Mouse (Mus musculus): ENCODE measurements around the gene Ptprq.

Gene Ptprq

DNA sequence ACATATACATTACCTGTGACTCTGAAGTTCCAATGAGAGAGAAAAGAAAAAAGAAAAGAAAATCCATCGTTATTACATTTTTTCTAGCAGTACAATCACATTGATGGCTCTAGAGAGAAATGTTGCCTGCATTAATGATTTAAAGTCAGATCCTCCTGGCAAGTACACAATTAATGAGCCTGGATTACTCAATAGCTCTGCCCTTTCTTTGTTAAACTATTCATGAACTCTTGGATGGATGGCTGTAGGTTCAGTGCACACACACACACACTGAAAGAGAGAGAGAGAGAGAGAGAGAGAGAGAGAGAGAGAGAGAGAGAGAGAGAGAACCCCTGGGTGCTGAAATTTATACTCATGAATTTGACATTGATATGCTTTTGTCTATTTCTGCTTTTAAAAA, at the start of gene Ptprq:
Ptprq (minus strand) TSS at position 246 of the 400 bp plus-strand sequence.
- DNase-seq: no peak

- no peak for DNase-seq
Observed at GRCm38 (mm10) chr10:107759624-107760023, 39.8 kb upstream of the Ptprq start.

DNA sequence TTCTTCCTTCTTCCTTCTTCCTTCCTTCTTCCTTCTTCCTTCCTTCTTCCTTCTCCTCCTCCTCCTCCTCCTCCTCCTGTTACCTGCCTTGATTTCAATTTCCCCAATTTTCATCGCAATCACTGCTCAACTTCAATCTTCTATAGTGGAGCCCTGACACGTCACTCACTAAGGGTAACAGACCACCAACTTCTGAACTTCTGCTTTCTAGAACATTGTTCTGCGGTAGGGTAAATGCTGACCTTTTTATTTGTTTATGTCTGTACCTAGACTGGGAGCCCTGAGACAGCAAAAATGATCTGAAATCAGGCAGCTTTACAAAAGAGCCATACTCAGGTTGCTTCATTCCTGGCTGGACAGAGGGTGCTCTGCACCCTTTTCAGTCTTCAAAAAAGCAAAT, 33.6 kb upstream of the Ptprq start:
- no peak for DNase-seq

- DNase-seq: no peak
Observed at GRCm38 (mm10) chr10:107752351-107753143, 32.7 kb upstream of the Ptprq start.

DNA sequence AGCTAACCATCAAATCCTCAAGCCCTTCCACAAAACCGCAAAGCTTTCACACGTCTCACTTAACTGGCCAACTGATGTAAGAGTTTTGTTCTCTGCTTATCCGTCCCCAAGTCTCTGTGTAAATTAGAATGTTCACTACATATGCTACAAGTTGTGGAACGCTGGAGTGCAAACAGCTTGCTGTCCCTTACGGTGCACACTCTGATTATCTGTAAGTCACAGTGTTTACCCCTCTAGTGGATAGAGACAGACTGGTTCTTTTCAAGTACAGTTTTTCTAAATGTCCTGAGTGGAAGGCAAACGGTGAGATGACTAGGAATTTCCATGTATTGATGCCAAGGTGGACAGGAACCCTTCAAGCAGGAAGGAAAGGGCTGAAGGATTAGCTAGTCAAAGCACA, 32.1 kb upstream of the Ptprq start:
- no peak for DNase-seq

DNA sequence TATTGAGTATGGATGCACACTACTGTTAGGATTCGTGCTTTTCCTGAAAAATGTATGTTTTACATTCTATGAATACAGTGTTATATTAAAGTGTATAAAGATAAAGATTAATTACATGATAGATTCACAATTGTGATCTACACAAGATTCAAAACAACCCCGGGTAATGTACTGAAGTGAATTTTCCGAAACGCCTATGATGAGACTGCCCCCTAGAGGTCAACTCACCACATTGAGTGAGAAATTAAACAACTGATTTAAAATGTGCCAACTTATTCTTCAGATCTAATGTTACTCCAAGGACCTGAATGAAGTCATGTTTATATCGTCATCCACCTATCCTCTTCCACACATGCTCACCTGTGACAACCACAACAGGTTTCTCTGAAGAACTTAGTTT, 27.7 kb upstream of the Ptprq start:
- DNase-seq: peak; percentile 18

- DNase-seq: no peak
Observed at GRCm38 (mm10) chr10:107746717-107747116, 26.9 kb upstream of the Ptprq start.

- DNase-seq: no peak
Observed at GRCm38 (mm10) chr10:107739815-107740214, 20.0 kb upstream of the Ptprq start.

GRCm38 (mm10) chr10:107737743-107738142, 17.9 kb upstream of the Ptprq start:
- no peak for DNase-seq

DNA sequence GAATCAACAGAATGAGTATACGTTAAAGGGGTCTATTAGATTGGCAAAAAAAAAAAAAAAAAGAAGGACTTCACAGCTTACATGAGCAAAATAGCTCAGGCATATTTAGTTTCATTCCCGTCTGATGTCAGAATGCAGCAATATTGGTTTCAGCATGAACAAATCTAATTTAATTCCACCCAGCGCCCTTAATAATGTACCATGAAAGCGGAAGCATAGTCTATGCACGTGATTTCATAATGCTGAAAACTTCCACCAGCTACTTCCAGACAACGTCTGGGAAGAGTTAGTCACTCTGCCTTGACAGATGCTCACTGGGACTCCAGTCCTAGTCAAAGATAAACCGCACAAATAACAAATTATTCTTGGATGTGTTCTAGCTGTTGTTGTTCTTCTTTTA, 15.6 kb upstream of the Ptprq start:
- DNase-seq: no peak

GRCm38 (mm10) chr10:107734327-107734726, 14.5 kb upstream of the Ptprq start:
- DNase-seq: no peak

DNA sequence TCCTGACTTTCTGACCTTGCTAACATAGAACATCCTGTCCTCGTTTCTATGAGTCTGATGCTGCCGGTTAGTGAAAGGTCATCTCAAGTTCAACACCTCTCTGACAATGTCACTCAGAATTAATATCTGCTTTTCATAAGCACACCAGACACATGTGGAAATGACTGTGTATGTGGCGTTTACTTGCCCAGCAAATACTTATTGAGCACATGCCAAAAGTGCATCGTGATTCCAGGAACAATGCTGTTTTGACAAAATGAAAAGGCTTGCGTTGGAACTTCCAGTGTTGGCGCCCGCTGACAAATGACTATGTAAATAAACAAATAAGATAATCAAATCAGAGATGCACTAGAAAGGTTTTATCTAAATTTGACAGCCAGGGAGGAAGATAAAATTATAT, 5.8 kb upstream of the Ptprq start:
- DNase-seq: no peak

DNA sequence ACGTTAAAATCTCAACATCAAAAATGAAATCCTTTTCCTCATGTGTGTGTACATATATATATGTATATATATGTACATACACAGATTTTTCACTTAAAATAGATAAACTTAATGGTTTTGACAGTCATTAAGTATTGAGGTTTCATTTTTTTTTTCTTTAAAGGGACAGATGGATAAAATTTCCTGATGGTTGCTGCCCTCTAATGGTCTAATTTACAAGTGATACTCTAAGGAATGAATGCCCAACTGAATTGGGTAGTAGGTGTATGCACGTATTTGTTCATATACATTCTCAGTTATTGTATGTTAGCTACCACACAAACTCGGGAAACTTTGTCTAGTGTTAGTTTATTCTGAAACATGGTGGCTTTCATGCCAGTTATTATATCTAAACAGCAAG, 15.4 kb downstream of the Ptprq start:
- DNase-seq: peak; percentile 10

GRCm38 (mm10) chr10:107700944-107701343, 18.9 kb downstream of the Ptprq start:
- no peak for DNase-seq

- DNase-seq: no peak
Observed at GRCm38 (mm10) chr10:107698716-107699115, 21.1 kb downstream of the Ptprq start.

- DNase-seq: no peak
Observed at GRCm38 (mm10) chr10:107697177-107697576, 22.7 kb downstream of the Ptprq start.

GRCm38 (mm10) chr10:107687382-107687781, 32.5 kb downstream of the Ptprq start:
- no peak for DNase-seq

GRCm38 (mm10) chr10:107675994-107676393, 43.9 kb downstream of the Ptprq start:
- DNase-seq: no peak

DNA sequence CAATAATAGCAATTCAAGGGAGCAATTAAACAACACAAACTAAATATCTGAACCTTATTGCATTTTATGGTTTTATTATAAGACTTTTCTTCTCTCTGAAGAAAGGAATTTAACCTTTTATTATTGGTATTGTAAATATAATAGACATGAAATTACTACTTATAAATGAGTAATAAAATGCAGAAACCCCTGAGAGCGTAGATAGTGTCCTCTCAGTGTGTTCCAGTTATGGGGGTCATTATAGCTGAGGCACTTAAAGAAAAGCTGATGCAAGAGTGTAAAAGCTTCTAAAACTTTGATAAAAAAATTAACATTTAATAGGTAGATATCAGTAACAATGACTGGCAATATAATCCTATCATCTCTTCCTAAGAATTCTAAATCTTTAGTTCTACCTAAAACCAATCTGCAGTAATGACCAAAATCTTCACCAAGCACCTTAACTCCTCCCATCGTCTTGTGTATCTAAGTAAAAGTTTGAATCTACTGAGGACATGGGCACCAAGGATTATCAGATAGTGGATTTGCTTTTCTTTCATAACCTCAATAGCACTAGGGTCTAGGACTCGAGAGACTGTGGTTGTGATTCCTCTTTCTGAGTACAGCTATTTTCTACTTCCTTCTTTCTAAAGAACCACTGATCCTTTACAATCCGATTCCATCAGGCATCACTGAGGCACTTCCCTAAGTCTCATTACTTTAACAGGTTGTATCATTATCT, 51.3 kb downstream of the Ptprq start:
- no peak for DNase-seq

- no peak for DNase-seq
Observed at GRCm38 (mm10) chr10:107662372-107663065, 57.3 kb downstream of the Ptprq start.

DNA sequence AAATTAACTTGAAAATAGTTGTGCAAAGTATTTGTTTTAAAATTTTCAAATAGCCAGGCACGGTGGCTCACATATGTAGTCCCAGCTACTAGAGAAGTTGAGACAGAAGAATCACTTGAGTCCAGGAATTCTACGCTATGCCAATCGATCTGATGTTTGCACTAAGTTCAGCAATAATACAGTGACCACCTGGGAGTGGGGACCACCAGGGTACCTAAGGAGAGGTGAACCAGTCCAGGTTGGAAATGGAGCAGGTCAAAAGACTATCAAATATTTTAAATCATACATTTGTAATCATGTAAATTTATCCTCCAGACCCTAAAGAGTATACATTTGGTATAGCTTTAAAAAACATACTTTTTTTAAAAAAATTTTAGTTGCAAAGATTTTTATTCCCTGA, 57.9 kb downstream of the Ptprq start:
- no peak for DNase-seq

GRCm38 (mm10) chr10:107659141-107659540, 60.7 kb downstream of the Ptprq start:
- no peak for DNase-seq

DNA sequence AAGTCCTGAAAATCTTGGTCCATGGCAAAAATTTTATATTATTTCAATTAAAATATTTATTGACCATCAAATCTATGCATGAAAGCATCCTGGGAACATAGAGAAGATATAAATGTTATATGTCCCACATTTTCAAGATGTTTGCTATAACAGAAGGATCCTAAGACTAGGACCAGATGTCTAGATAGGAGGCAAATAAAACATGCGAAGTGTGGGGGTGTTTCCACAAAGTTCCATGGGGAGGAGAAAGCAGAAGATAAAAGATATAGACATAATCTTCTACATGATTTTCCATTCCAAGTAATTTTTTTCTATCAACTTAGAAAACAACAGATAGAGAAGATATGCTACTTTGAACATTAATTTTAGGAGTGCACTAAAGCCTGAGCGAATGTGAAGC, 70.2 kb downstream of the Ptprq start:
- no peak for DNase-seq

DNA sequence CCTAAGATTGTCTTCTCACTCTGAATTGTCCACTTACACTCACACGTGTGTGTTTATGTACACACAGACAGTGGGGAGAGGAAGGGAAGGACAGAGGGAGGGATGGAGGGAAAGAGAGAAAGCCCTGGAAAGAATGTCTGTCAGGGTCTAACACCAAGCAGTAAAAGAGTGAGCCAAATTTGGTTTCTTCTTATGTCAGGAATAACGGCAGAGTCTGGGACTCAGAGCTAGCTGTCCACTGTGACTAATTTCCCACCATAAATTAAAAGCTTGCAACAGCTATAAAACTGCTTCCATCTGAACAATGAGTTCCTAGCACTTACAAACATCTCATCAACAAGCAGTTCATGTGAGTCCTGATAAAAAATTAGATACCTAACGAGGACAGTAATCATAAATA, 91.7 kb downstream of the Ptprq start:
- DNase-seq: no peak

Measured in cerebellum, adult 9-10 months (tissue).